Mouse (Mus musculus): ENCODE measurements around the gene Tead1. TPM values are rescaled to one million over a fixed set of nuclear protein-coding genes. Genes with fewer than 3 reads are reported as not detected.
A peak's percentile ranks its signal among the peaks of the same experiment; 100 is the strongest.

Gene Tead1
- polyA plus RNA-seq, 1 experiment, result 2.1 TPM

DNA sequence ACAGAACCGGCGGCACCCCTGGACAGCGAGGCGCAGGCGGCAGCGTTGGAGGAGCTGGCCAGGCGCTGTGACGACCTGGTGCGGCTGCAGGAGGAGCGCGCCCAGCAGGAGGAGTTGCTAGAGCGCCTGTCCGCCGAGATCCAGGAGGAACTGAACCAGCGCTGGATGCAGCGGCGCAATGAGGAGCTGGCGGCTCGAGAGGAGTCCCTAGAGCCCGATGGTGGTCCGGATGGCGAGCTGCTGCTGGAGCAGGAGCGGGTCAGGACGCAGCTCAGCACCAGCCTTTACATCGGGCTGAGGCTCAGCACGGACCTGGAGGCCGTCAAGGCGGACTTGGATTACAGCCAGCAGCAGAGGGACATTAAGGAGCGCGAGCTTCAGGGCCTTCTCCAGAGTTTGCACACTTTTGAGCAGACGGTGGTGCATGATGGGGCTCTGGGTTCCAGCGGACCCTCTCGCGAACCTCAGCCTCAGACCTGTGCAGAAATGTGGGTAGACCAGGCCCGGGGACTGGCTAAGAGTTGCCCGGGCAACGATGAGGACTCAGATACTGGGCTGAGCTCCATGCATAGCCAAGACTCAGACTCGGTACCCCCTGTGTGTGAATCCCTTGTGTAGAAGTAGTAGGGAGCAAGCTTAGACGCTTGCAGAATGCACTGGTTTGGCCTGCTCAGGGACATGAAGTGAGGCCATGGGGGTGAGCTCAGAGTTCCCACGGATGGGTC lies 276.1 kb downstream of the Tead1 start:
- no peaks in the 10 kb centered on the region for H3K36me3 ChIP-seq (ENCODE audit: control insufficient read depth, insufficient read depth, low read length)
- no peaks in the 10 kb centered on the region; the same call in 1 of the 2 replicates for H3K27me3 ChIP-seq (ENCODE audit: control insufficient read depth, insufficient read depth, low read length)
- TF ChIP-seq CTCF (IDR thresholded peaks at IDR 0.05; ENCODE audit: control insufficient read depth, insufficient read depth, insufficient replicate concordance, low read depth, low read length), result no peak
- TF ChIP-seq POLR2A (IDR thresholded peaks at IDR 0.05; ENCODE audit: control insufficient read depth, low read depth, low read length), result no peak
- peaks cover 9% of the 10 kb centered on the region for H3K4me1 ChIP-seq (ENCODE audit: control insufficient read depth, insufficient read depth, low read length)
- peak overlapping the region; percentile 62 for H3K4me3 ChIP-seq (ENCODE audit: control insufficient read depth, low read depth, low read length)
- H3K27ac ChIP-seq (ENCODE audit: control insufficient read depth, insufficient read depth, low read depth, low read length), result no peak overlapping the region

DNA sequence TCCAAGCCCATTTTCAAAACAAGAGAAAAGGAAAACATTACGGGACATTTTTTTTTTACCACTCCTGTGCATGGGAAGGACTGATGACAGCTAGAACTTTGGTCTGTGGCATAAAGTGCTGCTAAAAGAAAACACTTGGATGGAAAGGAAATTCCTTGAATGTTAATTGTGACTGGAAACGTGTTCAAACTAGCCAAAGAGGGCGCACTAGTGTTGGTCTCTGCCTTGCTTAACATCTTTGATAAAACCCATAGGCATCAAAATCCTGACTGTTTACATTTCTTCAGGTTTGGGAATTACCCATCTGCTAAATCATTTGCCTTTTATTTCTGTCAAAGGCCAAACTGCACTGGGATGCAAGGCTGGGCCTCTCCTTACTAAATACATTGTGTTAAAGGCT lies 276.8 kb downstream of the Tead1 start:
- H3K27ac ChIP-seq (ENCODE audit: control insufficient read depth, insufficient read depth, low read depth, low read length), result no peak overlapping the region
- peaks cover 9% of the 10 kb centered on the region for H3K4me1 ChIP-seq (ENCODE audit: control insufficient read depth, insufficient read depth, low read length)
- no peak overlapping the region for H3K4me3 ChIP-seq (ENCODE audit: control insufficient read depth, low read depth, low read length)
- no peaks in the 10 kb centered on the region; the same call in 1 of the 2 replicates for H3K27me3 ChIP-seq (ENCODE audit: control insufficient read depth, insufficient read depth, low read length)
- TF ChIP-seq CTCF (IDR thresholded peaks at IDR 0.05; ENCODE audit: control insufficient read depth, insufficient read depth, insufficient replicate concordance, low read depth, low read length), result no peak
- no peak for TF ChIP-seq POLR2A (IDR thresholded peaks at IDR 0.05; ENCODE audit: control insufficient read depth, low read depth, low read length)
- H3K36me3 ChIP-seq (ENCODE audit: control insufficient read depth, insufficient read depth, low read length), result no peaks in the 10 kb centered on the region

Data from testis, adult 2 months (tissue).